Mouse (Mus musculus): ENCODE results near the gene Camkmt.

Gene Camkmt

DNA sequence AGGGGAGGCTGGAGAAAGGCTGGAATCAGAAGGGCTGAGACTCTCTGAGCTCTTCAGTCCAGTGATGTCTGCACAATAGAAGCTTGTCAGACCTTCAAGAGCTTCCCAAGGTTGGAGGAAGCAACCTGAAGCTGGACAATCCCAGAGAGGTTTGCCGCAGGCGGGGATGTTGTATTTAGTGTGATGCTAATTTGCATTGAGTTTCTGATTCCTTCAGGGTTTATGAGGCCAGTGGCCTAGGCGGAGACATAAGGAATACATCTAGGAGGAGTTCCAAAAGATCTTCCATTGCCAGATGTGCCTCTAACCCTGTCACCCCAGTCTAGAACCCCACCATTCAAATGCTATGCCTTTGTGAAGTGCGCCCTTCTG, 416.7 kb downstream of the Camkmt start:
- no peak for DNase-seq
